Mouse (Mus musculus) lung, embryonic 16.5 days (tissue): ENCODE results near the gene Ano4. TPM values are rescaled to one million over a fixed set of nuclear protein-coding genes. Genes with fewer than 3 reads are reported as not detected.

Experiments used
- ATAC-seq: fragments of 200-750 bp; cut with Nextera tagmentation; 2 replicates; pipeline ENCODE4 v1.8.0; 2017; ENCODE audit warnings: low read depth, mild to moderate bottlenecking, moderate library complexity
- H3K27ac ChIP-seq: fragments of 300-500 bp; sonication (generic); 2 replicates; pipeline ENCODE4 v1.5.1; 2014; ENCODE audit warnings: mild to moderate bottlenecking, control low read depth, low read length
- H3K27me3 ChIP-seq: fragments of 300-500 bp; sonication (generic); 2 replicates; pipeline ENCODE4 v1.6.1; 2014; ENCODE audit warnings: low read depth, low read length, mixed read lengths; ENCODE audit not compliant: control insufficient read depth, insufficient read depth
- H3K36me3 ChIP-seq: fragments of 300-500 bp; sonication (generic); 2 replicates; pipeline ENCODE4 v1.6.1; 2014; ENCODE audit warnings: low read length; ENCODE audit not compliant: control insufficient read depth, insufficient read depth
- H3K4me1 ChIP-seq: fragments of 300-500 bp; sonication (generic); replicated peaks from 2 replicates; pipeline ENCODE4 v1.6.1; 2014; ENCODE audit warnings: low read length, mixed read lengths; ENCODE audit not compliant: control insufficient read depth, insufficient read depth
- H3K4me2 ChIP-seq: fragments of 300-500 bp; sonication (generic); 2 replicates; pipeline ENCODE4 v1.6.1; 2014; ENCODE audit warnings: low read depth, low read length, control low read depth
- H3K4me3 ChIP-seq: fragments of 300-500 bp; sonication (generic); 2 replicates; pipeline ENCODE4 v1.5.1; 2014; ENCODE audit warnings: mild to moderate bottlenecking, low read length, control low read depth
- H3K9ac ChIP-seq: fragments of 300-500 bp; sonication (generic); 2 replicates; pipeline ENCODE4 v1.6.1; 2014; ENCODE audit warnings: low read length, control low read depth
- H3K9me3 ChIP-seq: fragments of 300-500 bp; sonication (generic); 2 replicates; pipeline ENCODE4 v1.6.1; 2016; ENCODE audit warnings: low read length; ENCODE audit not compliant: control insufficient read depth
- WGBS: fragments of 180-500 bp; shearing (Covaris S2); extraction: QIAGEN DNeasy Blood & Tissue Kit; methylation state at CpG from one replicate; pipeline ENCODE4 v1.1.7; 2014; 5-methylcytosine and 5-hydroxymethylcytosine counted together
- polyA plus RNA-seq: library from polyadenylated mRNA; unstranded; fragments of >200 nt; fragmentation: Nextera tagmentation; extraction: Ambion mirVana; gene quantifications from 2 replicates; pipeline ENCODE4 v1.2.1, GENCODE M21; 2015

Ano4 gene
- polyA plus RNA-seq, 1 experiment from 2014 or later, result 0.74 TPM

GRCm38 (mm10) chr10:89307566-89307965 is 37.0 kb downstream of the Ano4 start:
- no peak overlapping the region for H3K4me2 ChIP-seq
- H3K9ac ChIP-seq, result no peak overlapping the region
- H3K27ac ChIP-seq, result no peak overlapping the region
- no peaks in the 10 kb centered on the region for H3K27me3 ChIP-seq
- no peak for ATAC-seq
- no peaks in the 10 kb centered on the region for H3K4me1 ChIP-seq
- no peaks in the 10 kb centered on the region for H3K9me3 ChIP-seq
- H3K36me3 ChIP-seq, result no peaks in the 10 kb centered on the region
- H3K4me3 ChIP-seq, result no peak overlapping the region

GRCm38 (mm10) chr10:89300346-89300745 is 44.2 kb downstream of the Ano4 start:
- Histone ChIP-seq H3K27me3 (no peaks in the 10 kb centered on the region), H3K4me2 (no peak overlapping the region), H3K9me3 (no peaks in the 10 kb centered on the region), H3K27ac (no peak overlapping the region), H3K36me3 (no peaks in the 10 kb centered on the region), H3K4me1 (no peaks in the 10 kb centered on the region), H3K4me3 (no peak overlapping the region), H3K9ac (no peak overlapping the region)
- ATAC-seq, result no peak
- 55% methylated on average over 2 of the region's 2 CpGs for WGBS

GRCm38 (mm10) chr10:89292784-89293183 is 51.8 kb downstream of the Ano4 start:
- no peak overlapping the region for H3K4me3 ChIP-seq
- 47% methylated on average over 3 of the region's 3 CpGs for WGBS
- ATAC-seq, result no peak
- no peaks in the 10 kb centered on the region for H3K36me3 ChIP-seq
- H3K27ac ChIP-seq, result no peak overlapping the region
- no peaks in the 10 kb centered on the region for H3K4me1 ChIP-seq
- H3K4me2 ChIP-seq, result no peak overlapping the region
- no peaks in the 10 kb centered on the region for H3K27me3 ChIP-seq
- H3K9ac ChIP-seq, result no peak overlapping the region
- H3K9me3 ChIP-seq, result no peaks in the 10 kb centered on the region

GRCm38 (mm10) chr10:89290698-89291097 is 53.9 kb downstream of the Ano4 start:
- Histone ChIP-seq H3K4me3 (no peak overlapping the region), H3K27me3 (no peaks in the 10 kb centered on the region), H3K27ac (no peak overlapping the region), H3K4me2 (no peak overlapping the region), H3K9ac (no peak overlapping the region), H3K4me1 (no peaks in the 10 kb centered on the region), H3K36me3 (no peaks in the 10 kb centered on the region), H3K9me3 (no peaks in the 10 kb centered on the region)
- ATAC-seq, result no peak
- WGBS, result 53% methylated on average over 6 of the region's 6 CpGs

- H3K9me3 ChIP-seq, result no peaks in the 10 kb centered on the region
- no peak overlapping the region for H3K27ac ChIP-seq
- H3K4me2 ChIP-seq, result no peak overlapping the region
- WGBS, result 83% methylated on average over 4 of the region's 4 CpGs
- no peaks in the 10 kb centered on the region for H3K4me1 ChIP-seq
- H3K9ac ChIP-seq, result no peak overlapping the region
- no peaks in the 10 kb centered on the region for H3K36me3 ChIP-seq
- H3K4me3 ChIP-seq, result no peak overlapping the region
- no peaks in the 10 kb centered on the region for H3K27me3 ChIP-seq
- ATAC-seq, result no peak
Observed at GRCm38 (mm10) chr10:89289290-89289689, 55.3 kb downstream of the Ano4 start.

- H3K27ac ChIP-seq, result no peak overlapping the region
- H3K4me1 ChIP-seq, result no peaks in the 10 kb centered on the region
- no peaks in the 10 kb centered on the region for H3K27me3 ChIP-seq
- H3K9me3 ChIP-seq, result no peaks in the 10 kb centered on the region
- H3K4me2 ChIP-seq, result no peak overlapping the region
- H3K4me3 ChIP-seq, result no peak overlapping the region
- no peaks in the 10 kb centered on the region for H3K36me3 ChIP-seq
- H3K9ac ChIP-seq, result no peak overlapping the region
- WGBS, result 72% methylated on average over 5 of the region's 5 CpGs
- no peak for ATAC-seq
Observed at GRCm38 (mm10) chr10:89280402-89280801, 64.2 kb downstream of the Ano4 start.

GRCm38 (mm10) chr10:89273001-89273680 is 71.4 kb downstream of the Ano4 start:
- H3K36me3 ChIP-seq, result no peaks in the 10 kb centered on the region
- H3K4me1 ChIP-seq, result no peaks in the 10 kb centered on the region
- H3K4me2 ChIP-seq, result no peak overlapping the region
- WGBS, result 87% methylated on average over 3 of the region's 3 CpGs
- no peak overlapping the region for H3K27ac ChIP-seq
- H3K4me3 ChIP-seq, result no peak overlapping the region
- no peak for ATAC-seq
- H3K27me3 ChIP-seq, result no peaks in the 10 kb centered on the region
- H3K9me3 ChIP-seq, result no peaks in the 10 kb centered on the region
- no peak overlapping the region for H3K9ac ChIP-seq

GRCm38 (mm10) chr10:89267312-89267711 is 77.2 kb downstream of the Ano4 start:
- Histone ChIP-seq H3K4me2 (no peak overlapping the region), H3K4me3 (no peak overlapping the region), H3K4me1 (no peaks in the 10 kb centered on the region), H3K27me3 (no peaks in the 10 kb centered on the region), H3K9me3 (no peaks in the 10 kb centered on the region), H3K9ac (no peak overlapping the region), H3K27ac (no peak overlapping the region), H3K36me3 (no peaks in the 10 kb centered on the region)
- WGBS, result 66% methylated on average over 3 of the region's 3 CpGs
- ATAC-seq, result no peak

GRCm38 (mm10) chr10:89263396-89263795 is 81.2 kb downstream of the Ano4 start:
- Histone ChIP-seq H3K9me3 (no peaks in the 10 kb centered on the region), H3K9ac (no peak overlapping the region), H3K27me3 (no peaks in the 10 kb centered on the region), H3K36me3 (no peaks in the 10 kb centered on the region), H3K4me1 (no peaks in the 10 kb centered on the region), H3K27ac (no peak overlapping the region), H3K4me2 (no peak overlapping the region), H3K4me3 (no peak overlapping the region)
- no peak for ATAC-seq
- WGBS, result 76% methylated on average over 4 of the region's 4 CpGs
